In the genomic region with DNA sequence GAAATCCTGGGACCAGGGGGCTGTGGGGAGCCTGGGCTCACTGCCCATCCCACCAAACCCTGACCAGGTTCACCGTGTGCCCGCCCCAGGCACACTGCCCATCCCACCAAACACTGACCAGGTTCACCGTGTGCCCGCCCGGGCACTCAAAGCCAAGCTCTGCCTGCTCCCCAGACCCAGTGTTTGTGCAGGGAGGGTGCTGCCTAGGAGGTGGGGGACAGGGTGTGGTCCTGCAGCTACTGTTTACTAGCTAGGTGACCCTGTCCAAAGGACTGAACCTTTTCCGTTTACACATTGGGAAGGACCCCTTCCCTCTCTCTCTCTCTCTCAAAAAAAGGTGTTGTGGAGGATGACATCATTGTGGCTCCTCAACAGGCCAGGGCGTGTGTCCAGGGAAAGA, we compare ENCODE assay signal across 25 mouse cellular contexts. TPM values are rescaled to one million over a fixed set of nuclear protein-coding genes. Genes with fewer than 3 reads are reported as not detected.
"Had no signal": no experiment of that assay in that cellular context is flagged by ENCODE, and none has a peak within 500 bp of the region (broad histone marks: within the 10 kb centered on the region; RNA-seq: fewer than 3 reads in every experiment).

No protein-coding gene starts in this region.

- DNase-seq: gastrocnemius, postnatal 14 days; heart, adult 18-20 months; heart, postnatal 10 days; heart, postnatal 4 days; kidney, adult 18-20 months; kidney, adult 8-10 months; kidney, postnatal 10 days; kidney, postnatal 25 days; kidney, postnatal 4 days had no signal

- H3K36me3 ChIP-seq: hindbrain, embryonic 12.5 days; intestine, embryonic 15.5 days; liver, embryonic 12.5 days had no signal

- H3K9me3 ChIP-seq: heart, embryonic 10.5 days; heart, embryonic 12.5 days; hindbrain, embryonic 10.5 days; hindbrain, embryonic 12.5 days; intestine, embryonic 15.5 days; liver, embryonic 12.5 days had no signal

- H3K4me2 ChIP-seq: heart, embryonic 12.5 days; hindbrain, embryonic 12.5 days; hindbrain, embryonic 14.5 days; intestine, embryonic 15.5 days; liver, embryonic 12.5 days had no signal

- H3K9ac ChIP-seq: heart, embryonic 12.5 days; hindbrain, embryonic 12.5 days; hindbrain, embryonic 14.5 days; intestine, embryonic 15.5 days; liver, embryonic 12.5 days had no signal

- ATAC-seq: hindbrain, embryonic 16.5 days; inflammation-experienced regulatory T-cells, adult 6 months; intestine, embryonic 15.5 days; intestine, postnatal 0 days had no signal

- H3K4me3 ChIP-seq: heart, embryonic 10.5 days; heart, embryonic 12.5 days; hindbrain, embryonic 10.5 days; hindbrain, embryonic 12.5 days; intestine, embryonic 15.5 days; layer of hippocampus, adult 2 months; left cerebral cortex, adult 2 months; liver, embryonic 12.5 days had no signal

- H3K27ac ChIP-seq: heart, embryonic 10.5 days; hindbrain, embryonic 10.5 days; hindbrain, embryonic 12.5 days; hindbrain, embryonic 14.5 days; intestine, embryonic 15.5 days; layer of hippocampus, adult 2 months; left cerebral cortex, adult 2 months; liver, embryonic 12.5 days had no signal

RNA-seq across cellular contexts. Expression of gene Chad, which starts 2.5 kb away (rescaled TPM):
- total RNA-seq: granulocyte monocyte progenitor cell, adult 5-6 weeks; liver, adult 2 months had no signal
- polyA plus RNA-seq: kidney, embryonic 14.5 days; liver, adult 2 months; liver, embryonic 12.5 days had no signal

RNA-seq across cellular contexts. Expression of gene Mycbpap, which starts 45.8 kb away (rescaled TPM):
- total RNA-seq: gastrocnemius, adult 8-10 months had no signal
- polyA plus RNA-seq: inflammation-experienced regulatory T-cells, adult 6 months had no signal
